Mouse (Mus musculus): ENCODE results near the gene Slc25a11. TPM values are rescaled to one million over a fixed set of nuclear protein-coding genes. Genes with fewer than 3 reads are reported as not detected.

Gene Slc25a11
- polyA plus RNA-seq, 1 experiment from 2014 or later, result 174 TPM

DNA sequence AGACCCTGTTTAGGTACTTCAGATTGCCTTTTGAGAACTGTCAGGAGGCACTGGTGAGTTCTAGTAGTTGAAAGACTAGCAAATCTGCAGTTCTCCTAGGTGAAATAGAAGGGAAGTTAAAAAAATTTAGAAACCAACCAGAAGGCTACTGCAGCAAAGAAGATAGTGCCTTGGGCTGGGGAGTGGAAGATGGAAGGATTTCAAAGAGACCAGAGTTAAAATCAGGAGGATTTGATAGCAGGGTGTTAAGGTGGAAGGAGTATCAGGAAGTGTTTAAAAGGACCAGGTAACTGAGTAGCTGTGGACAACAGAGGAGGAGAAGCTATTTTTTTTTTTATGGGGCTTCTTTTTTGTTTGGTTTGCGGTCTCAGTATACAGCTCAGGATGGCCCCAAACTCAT lies 9.5 kb downstream of the Slc25a11 start:
- Histone ChIP-seq H3K4me1 (replicated peaks; ENCODE audit: control insufficient read depth, insufficient read depth, low read length) (no peaks in the 10 kb centered on the region), H3K27ac (ENCODE audit: low read length) (no peak overlapping the region), H3K36me3 (ENCODE audit: control insufficient read depth, insufficient read depth) (no peaks in the 10 kb centered on the region), H3K4me3 (replicated peaks; ENCODE audit: low read length) (no peak overlapping the region), H3K27me3 (replicated peaks; ENCODE audit: control insufficient read depth, insufficient read depth, low read length) (no peaks in the 10 kb centered on the region), H3K9me3 (ENCODE audit: control insufficient read depth, low read length) (no peaks in the 10 kb centered on the region), H3K9ac (replicated peaks; ENCODE audit: low read depth, low read length) (no peak overlapping the region), H3K4me2 (ENCODE audit: low read length) (no peak overlapping the region)
- WGBS, result 82% methylated on average over 1 of the region's 1 CpGs
- no peak for ATAC-seq

- 82% methylated on average over 4 of the region's 4 CpGs for WGBS
Observed at GRCm38 (mm10) chr11:70635601-70636000, 11.7 kb downstream of the Slc25a11 start.

GRCm38 (mm10) chr11:70630129-70630528 lies 17.1 kb downstream of the Slc25a11 start:
- 77% methylated on average over 7 of the region's 7 CpGs for WGBS
- ATAC-seq, result no peak
- H3K36me3 ChIP-seq (ENCODE audit: control insufficient read depth, insufficient read depth), result no peaks in the 10 kb centered on the region
- no peak overlapping the region for H3K4me3 ChIP-seq (replicated peaks; ENCODE audit: low read length)
- H3K27me3 ChIP-seq (replicated peaks; ENCODE audit: control insufficient read depth, insufficient read depth, low read length), result no peaks in the 10 kb centered on the region
- H3K27ac ChIP-seq (ENCODE audit: low read length), result no peak overlapping the region
- H3K4me1 ChIP-seq (replicated peaks; ENCODE audit: control insufficient read depth, insufficient read depth, low read length), result no peaks in the 10 kb centered on the region
- H3K9me3 ChIP-seq (ENCODE audit: control insufficient read depth, low read length), result no peaks in the 10 kb centered on the region
- H3K4me2 ChIP-seq (ENCODE audit: low read length), result no peak overlapping the region
- H3K9ac ChIP-seq (replicated peaks; ENCODE audit: low read depth, low read length), result no peak overlapping the region

More at GRCm38 (mm10) chr11:70635601-70636000, 11.7 kb downstream of the Slc25a11 start:
- Histone ChIP-seq H3K9me3 (ENCODE audit: control insufficient read depth, low read length) (no peaks in the 10 kb centered on the region), H3K4me2 (ENCODE audit: low read length) (no peak overlapping the region), H3K4me3 (replicated peaks; ENCODE audit: low read length) (no peak overlapping the region), H3K36me3 (ENCODE audit: control insufficient read depth, insufficient read depth) (no peaks in the 10 kb centered on the region), H3K27ac (ENCODE audit: low read length) (no peak overlapping the region), H3K27me3 (replicated peaks; ENCODE audit: control insufficient read depth, insufficient read depth, low read length) (no peaks in the 10 kb centered on the region), H3K9ac (replicated peaks; ENCODE audit: low read depth, low read length) (no peak overlapping the region), H3K4me1 (replicated peaks; ENCODE audit: control insufficient read depth, insufficient read depth, low read length) (no peaks in the 10 kb centered on the region)
- no peak for ATAC-seq

- WGBS, result 51% methylated on average over 5 of the region's 5 CpGs
- H3K27ac ChIP-seq (ENCODE audit: low read length), result no peak overlapping the region
Observed at GRCm38 (mm10) chr11:70629557-70629956, 17.7 kb downstream of the Slc25a11 start.

DNA sequence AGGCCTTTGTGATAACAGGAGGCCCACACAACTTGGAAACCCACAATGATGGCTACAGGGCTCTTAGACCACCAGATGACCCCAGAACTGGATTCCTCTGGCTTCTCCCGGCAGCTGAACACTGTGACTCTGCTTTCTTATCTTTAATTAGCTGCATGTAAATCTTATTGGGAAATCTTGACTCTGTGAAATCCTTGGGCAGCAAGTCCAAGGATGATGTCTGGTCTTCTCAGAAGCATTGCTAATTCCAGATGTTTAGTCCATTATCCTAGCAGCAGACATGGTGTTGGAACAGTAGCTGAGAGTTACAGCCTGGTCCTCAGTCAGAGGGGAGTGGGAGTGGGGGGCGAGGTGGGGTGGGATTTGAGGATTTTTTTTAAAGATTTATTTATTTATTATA lies 18.8 kb downstream of the Slc25a11 start:
- no peak overlapping the region for H3K4me3 ChIP-seq (replicated peaks; ENCODE audit: low read length)
- no peak overlapping the region for H3K27ac ChIP-seq (ENCODE audit: low read length)
- WGBS, result 77% methylated on average over 2 of the region's 2 CpGs
- no peak overlapping the region for H3K9ac ChIP-seq (replicated peaks; ENCODE audit: low read depth, low read length)
- H3K4me2 ChIP-seq (ENCODE audit: low read length), result no peak overlapping the region
- no peak for ATAC-seq
- no peaks in the 10 kb centered on the region for H3K9me3 ChIP-seq (ENCODE audit: control insufficient read depth, low read length)
- H3K36me3 ChIP-seq (ENCODE audit: control insufficient read depth, insufficient read depth), result no peaks in the 10 kb centered on the region
- no peaks in the 10 kb centered on the region for H3K4me1 ChIP-seq (replicated peaks; ENCODE audit: control insufficient read depth, insufficient read depth, low read length)
- H3K27me3 ChIP-seq (replicated peaks; ENCODE audit: control insufficient read depth, insufficient read depth, low read length), result no peaks in the 10 kb centered on the region

More at GRCm38 (mm10) chr11:70629557-70629956, 17.7 kb downstream of the Slc25a11 start:
- H3K27me3 ChIP-seq (replicated peaks; ENCODE audit: control insufficient read depth, insufficient read depth, low read length), result no peaks in the 10 kb centered on the region
- ATAC-seq, result no peak
- no peaks in the 10 kb centered on the region for H3K4me1 ChIP-seq (replicated peaks; ENCODE audit: control insufficient read depth, insufficient read depth, low read length)
- no peak overlapping the region for H3K4me2 ChIP-seq (ENCODE audit: low read length)
- H3K36me3 ChIP-seq (ENCODE audit: control insufficient read depth, insufficient read depth), result no peaks in the 10 kb centered on the region
- no peak overlapping the region for H3K9ac ChIP-seq (replicated peaks; ENCODE audit: low read depth, low read length)
- no peaks in the 10 kb centered on the region for H3K9me3 ChIP-seq (ENCODE audit: control insufficient read depth, low read length)
- H3K4me3 ChIP-seq (replicated peaks; ENCODE audit: low read length), result no peak overlapping the region

DNA sequence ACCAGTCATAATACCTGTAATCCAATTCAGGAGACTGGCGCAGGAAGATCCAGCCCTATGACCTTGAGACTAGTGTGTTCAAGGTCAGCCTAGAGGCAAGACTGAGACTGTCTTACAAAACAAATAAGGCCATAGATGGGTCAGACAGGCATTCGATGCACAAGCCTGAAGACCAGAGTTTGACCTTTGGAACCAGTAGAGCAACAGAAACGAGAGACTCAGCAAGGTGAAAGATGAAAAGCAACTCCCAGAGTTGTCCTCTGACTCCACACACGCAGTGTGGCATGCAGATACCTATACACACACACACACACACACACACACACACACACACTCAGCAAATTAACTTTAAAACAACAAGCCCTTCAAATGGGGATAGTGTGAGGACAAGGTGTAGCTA lies 20.4 kb downstream of the Slc25a11 start:
- no peak overlapping the region for H3K9ac ChIP-seq (replicated peaks; ENCODE audit: low read depth, low read length)
- no peaks in the 10 kb centered on the region for H3K36me3 ChIP-seq (ENCODE audit: control insufficient read depth, insufficient read depth)
- H3K9me3 ChIP-seq (ENCODE audit: control insufficient read depth, low read length), result no peaks in the 10 kb centered on the region
- no peak overlapping the region for H3K4me2 ChIP-seq (ENCODE audit: low read length)
- H3K4me3 ChIP-seq (replicated peaks; ENCODE audit: low read length), result no peak overlapping the region
- no peak overlapping the region for H3K27ac ChIP-seq (ENCODE audit: low read length)
- no peaks in the 10 kb centered on the region for H3K27me3 ChIP-seq (replicated peaks; ENCODE audit: control insufficient read depth, insufficient read depth, low read length)
- no peaks in the 10 kb centered on the region for H3K4me1 ChIP-seq (replicated peaks; ENCODE audit: control insufficient read depth, insufficient read depth, low read length)
- 72% methylated on average over 4 of the region's 4 CpGs for WGBS
- ATAC-seq, result no peak

- Histone ChIP-seq H3K27me3 (replicated peaks; ENCODE audit: control insufficient read depth, insufficient read depth, low read length) (no peaks in the 10 kb centered on the region), H3K36me3 (ENCODE audit: control insufficient read depth, insufficient read depth) (no peaks in the 10 kb centered on the region), H3K27ac (ENCODE audit: low read length) (no peak overlapping the region), H3K9ac (replicated peaks; ENCODE audit: low read depth, low read length) (no peak overlapping the region), H3K9me3 (ENCODE audit: control insufficient read depth, low read length) (no peaks in the 10 kb centered on the region), H3K4me1 (replicated peaks; ENCODE audit: control insufficient read depth, insufficient read depth, low read length) (no peaks in the 10 kb centered on the region), H3K4me3 (replicated peaks; ENCODE audit: low read length) (no peak overlapping the region), H3K4me2 (ENCODE audit: low read length) (no peak overlapping the region)
- WGBS, result 46% methylated on average over 4 of the region's 4 CpGs
- no peak for ATAC-seq
Observed at GRCm38 (mm10) chr11:70625473-70625872, 21.8 kb downstream of the Slc25a11 start.

DNA sequence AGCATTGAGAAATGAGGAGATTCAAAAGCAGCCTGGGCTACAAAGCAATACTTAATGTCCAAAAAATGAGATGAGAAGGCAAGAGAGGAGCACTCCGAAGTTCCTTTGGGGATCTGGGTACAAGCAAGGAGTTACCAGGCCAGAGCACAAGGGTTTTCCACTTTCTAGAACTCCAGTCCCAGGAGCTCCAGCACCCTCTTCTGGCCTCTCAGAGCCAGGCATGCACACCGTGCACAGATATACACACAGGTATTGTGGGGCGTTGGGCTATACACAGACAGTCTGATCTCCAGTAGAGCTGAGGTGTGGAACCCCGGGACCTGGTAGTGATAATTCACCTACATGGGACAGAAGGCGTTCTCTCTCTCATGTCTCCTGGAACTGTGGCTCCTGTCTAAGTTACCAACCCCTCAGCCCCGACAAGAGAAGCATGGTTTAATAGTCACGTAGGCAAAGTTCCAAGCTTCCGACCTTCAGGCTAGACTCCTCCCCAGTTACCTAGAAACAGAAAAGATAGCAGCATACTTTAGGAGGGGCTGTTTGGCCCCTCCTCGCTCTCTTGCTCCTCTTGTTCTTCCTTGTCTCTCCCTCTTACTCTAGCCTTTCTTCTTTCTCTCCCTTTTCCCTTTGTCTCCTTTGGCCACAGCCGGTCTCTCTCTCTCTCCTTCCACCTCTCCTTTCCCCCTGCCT lies 24.1 kb downstream of the Slc25a11 start:
- H3K4me1 ChIP-seq (replicated peaks; ENCODE audit: control insufficient read depth, insufficient read depth, low read length), result no peaks in the 10 kb centered on the region
- no peaks in the 10 kb centered on the region for H3K9me3 ChIP-seq (ENCODE audit: control insufficient read depth, low read length)
- H3K27me3 ChIP-seq (replicated peaks; ENCODE audit: control insufficient read depth, insufficient read depth, low read length), result no peaks in the 10 kb centered on the region
- no peaks in the 10 kb centered on the region for H3K36me3 ChIP-seq (ENCODE audit: control insufficient read depth, insufficient read depth)
- no peak overlapping the region for H3K4me3 ChIP-seq (replicated peaks; ENCODE audit: low read length)
- H3K9ac ChIP-seq (replicated peaks; ENCODE audit: low read depth, low read length), result no peak overlapping the region
- H3K27ac ChIP-seq (ENCODE audit: low read length), result no peak overlapping the region
- H3K4me2 ChIP-seq (ENCODE audit: low read length), result no peak overlapping the region
- ATAC-seq, result no peak
- 80% methylated on average over 10 of the region's 10 CpGs for WGBS

DNA sequence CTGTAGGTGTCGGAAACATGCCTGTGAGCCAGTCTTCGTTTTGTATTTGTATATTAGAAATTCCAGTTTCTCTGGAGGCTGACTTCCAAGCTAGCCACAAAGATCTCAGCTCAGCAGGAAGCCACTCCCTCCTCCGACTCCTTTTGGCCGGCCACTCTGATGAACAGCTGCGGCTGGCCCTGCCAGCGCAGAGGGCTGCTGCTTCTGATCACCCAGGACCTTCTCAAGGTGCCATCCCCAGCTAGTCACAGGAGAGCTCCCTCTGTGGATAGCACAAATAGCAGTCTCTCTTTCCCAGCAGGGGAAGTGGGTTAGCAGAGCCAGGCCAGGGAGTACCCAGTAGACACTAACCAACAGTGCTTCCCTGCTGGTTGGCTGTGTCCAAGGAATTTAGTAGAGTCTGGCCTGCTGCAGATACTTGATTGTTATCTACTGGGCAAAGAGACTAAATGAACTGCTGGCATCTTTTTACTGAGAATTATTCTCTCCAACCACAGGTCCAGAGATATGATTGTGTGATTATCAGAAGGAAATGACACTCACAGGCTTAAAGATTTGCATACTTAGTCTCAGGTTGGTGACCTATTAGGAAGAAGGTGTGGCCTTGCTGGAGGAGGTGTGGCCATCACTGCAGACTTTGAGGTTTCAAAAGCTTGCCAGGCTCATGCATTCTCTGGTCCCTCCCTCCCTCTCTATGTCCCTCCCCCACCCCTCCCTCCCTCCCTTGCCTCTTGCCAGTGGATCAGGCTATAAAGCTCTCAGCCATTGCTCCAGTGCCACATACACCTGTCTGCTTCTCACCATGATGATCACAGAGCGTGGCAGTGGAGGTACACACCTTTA lies 25.1 kb downstream of the Slc25a11 start:
- H3K9ac ChIP-seq (replicated peaks; ENCODE audit: low read depth, low read length), result no peak overlapping the region
- no peaks in the 10 kb centered on the region for H3K36me3 ChIP-seq (ENCODE audit: control insufficient read depth, insufficient read depth)
- H3K4me1 ChIP-seq (replicated peaks; ENCODE audit: control insufficient read depth, insufficient read depth, low read length), result no peaks in the 10 kb centered on the region
- H3K4me2 ChIP-seq (ENCODE audit: low read length), result no peak overlapping the region
- no peak overlapping the region for H3K4me3 ChIP-seq (replicated peaks; ENCODE audit: low read length)
- no peak for ATAC-seq
- no peaks in the 10 kb centered on the region for H3K9me3 ChIP-seq (ENCODE audit: control insufficient read depth, low read length)
- H3K27me3 ChIP-seq (replicated peaks; ENCODE audit: control insufficient read depth, insufficient read depth, low read length), result no peaks in the 10 kb centered on the region
- H3K27ac ChIP-seq (ENCODE audit: low read length), result no peak overlapping the region
- WGBS, result 44% methylated on average over 7 of the region's 7 CpGs

Data from forebrain, embryonic 16.5 days (tissue).